ENCODE assay signal across 8 mouse cellular contexts in the genomic region with DNA sequence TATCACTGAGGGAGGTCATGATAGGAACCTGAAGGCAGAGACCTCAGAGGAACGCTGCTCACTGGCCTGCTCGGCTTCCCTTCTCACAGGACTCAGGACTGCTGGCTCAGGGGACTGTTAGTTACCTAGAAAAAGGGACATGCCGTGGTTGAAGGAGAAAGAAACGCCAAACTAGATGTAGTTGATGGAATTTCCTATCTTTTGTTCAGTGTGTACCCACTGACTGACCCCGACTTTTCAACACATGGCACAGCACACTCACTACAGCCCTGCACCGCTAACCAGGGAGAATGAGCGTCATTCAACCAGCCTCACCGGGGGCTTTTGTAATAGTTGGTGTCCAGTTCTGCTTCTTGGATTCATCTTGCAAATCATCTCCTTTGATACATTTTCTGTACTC.
"Had no signal": no experiment of that assay in that cellular context is flagged by ENCODE, and none has a peak within 500 bp of the region (broad histone marks: within the 10 kb centered on the region; RNA-seq: fewer than 3 reads in every experiment).

No protein-coding gene starts in this region.

- ATAC-seq: intestine, postnatal 0 days; midbrain, embryonic 13.5 days had no signal

- H3K4me3 ChIP-seq: left cerebral cortex, adult 2 months; limb, embryonic 15.5 days; liver, embryonic 15.5 days; midbrain, embryonic 13.5 days; myocyte had no signal

- H3K27me3 ChIP-seq: limb, embryonic 15.5 days; midbrain, embryonic 13.5 days had no signal

- H3K36me3 ChIP-seq: limb, embryonic 15.5 days; liver, embryonic 15.5 days; midbrain, embryonic 13.5 days had no signal

- DNase-seq: right cerebral cortex, postnatal 14 days; thymus, postnatal 36 days had no signal

- H3K4me2 ChIP-seq: liver, embryonic 15.5 days; midbrain, embryonic 13.5 days had no signal

- H3K9me3 ChIP-seq: limb, embryonic 15.5 days; liver, embryonic 15.5 days; midbrain, embryonic 13.5 days had no signal

- H3K27ac ChIP-seq: left cerebral cortex, adult 2 months; limb, embryonic 15.5 days; liver, embryonic 15.5 days; midbrain, embryonic 13.5 days had no signal

- H3K9ac ChIP-seq: limb, embryonic 15.5 days; liver, embryonic 15.5 days; midbrain, embryonic 13.5 days had no signal
